Mouse (Mus musculus) MEL (cell line): Measurements from ENCODE around the gene Zbtb7b.

Experiments
- CTCF ChIP-seq, 3 experiments: IDR thresholded peaks in 2 of 3; conservative IDR thresholded peaks in 1 of 3; 2 replicates each; pipeline ENCODE4 v1.5.1; 2011 to 2012; ENCODE audit warnings: low read length in 3 of 3, low read depth in 2 of 3, mild to moderate bottlenecking in 2 of 3, improper control_type of control experiment in 1 of 3, inconsistent platforms in 1 of 3, mixed read lengths in 1 of 3, moderate library complexity in 1 of 3; ENCODE audit not compliant: control insufficient read depth in 1 of 3, insufficient read depth in 1 of 3, poor library complexity in 1 of 3, severe bottlenecking in 1 of 3
- GATA1 ChIP-seq: IDR thresholded peaks from 2 replicates; pipeline ENCODE4 v1.6.1; 2011; ENCODE audit warnings: low read depth, low read length, improper control_type of control experiment
- MXI1 ChIP-seq: IDR thresholded peaks from 2 replicates; pipeline ENCODE4 v1.6.1; 2011; ENCODE audit warnings: mild to moderate bottlenecking, low read depth, low read length, improper control_type of control experiment
- MYB ChIP-seq: IDR thresholded peaks from 2 replicates; pipeline ENCODE4 v1.6.1; 2011; ENCODE audit warnings: mild to moderate bottlenecking, low read depth, low read length, improper control_type of control experiment
- MYC ChIP-seq: IDR thresholded peaks from 2 replicates; pipeline ENCODE4 v1.6.1; 2011; ENCODE audit warnings: low read depth, mild to moderate bottlenecking, low read length, improper control_type of control experiment, moderate library complexity
- POLR2A ChIP-seq, 2 experiments: IDR thresholded peaks; 2 replicates each; pipeline ENCODE4 v1.6.1; 2011 to 2012; ENCODE audit warnings: low read length in 2 of 2, mild to moderate bottlenecking in 2 of 2, control low read depth in 1 of 2, improper control_type of control experiment in 1 of 2, low read depth in 1 of 2, moderate library complexity in 1 of 2; ENCODE audit not compliant: control insufficient read depth in 1 of 2, insufficient read depth in 1 of 2, poor library complexity in 1 of 2
- POLR2AphosphoS2 ChIP-seq: IDR thresholded peaks from 2 replicates; pipeline ENCODE4 v1.6.1; 2011; ENCODE audit warnings: low read length, improper control_type of control experiment
- POLR2AphosphoS5 ChIP-seq: IDR thresholded peaks from 2 replicates; pipeline ENCODE4 v1.6.1; 2012; ENCODE audit warnings: low read depth, borderline replicate concordance, mild to moderate bottlenecking, inconsistent platforms, low read length, moderate library complexity, mixed read lengths
- TAL1 ChIP-seq: IDR thresholded peaks from 2 replicates; pipeline ENCODE4 v1.6.1; 2012; ENCODE audit warnings: mild to moderate bottlenecking, inconsistent platforms, low read length, moderate library complexity, mixed read lengths
- ZNF384 ChIP-seq: IDR thresholded peaks from 2 replicates; pipeline ENCODE4 v1.6.1; 2012; ENCODE audit warnings: low read depth, mild to moderate bottlenecking, inconsistent platforms, low read length, improper control_type of control experiment

GRCm38 (mm10) chr3:89395419-89395805 is 836 bp upstream of the Zbtb7b start:
- TF ChIP-seq CTCF (IDR thresholded peaks at IDR 0.05 in 2 of 3, conservative IDR thresholded peaks at IDR 0.05 in 1 of 3; ENCODE audit: control insufficient read depth in 1 of 3, insufficient read depth in 1 of 3, low read depth in 2 of 3, low read length in 3 of 3, poor library complexity in 1 of 3, severe bottlenecking in 1 of 3) (no peak), MXI1 (no peak), POLR2A (IDR thresholded peaks at IDR 0.05; ENCODE audit: control insufficient read depth in 1 of 2, insufficient read depth in 1 of 2, low read depth in 1 of 2, low read length in 2 of 2, poor library complexity in 1 of 2) (no peak), ZNF384 (no peak), GATA1 (no peak), TAL1 (no peak), POLR2AphosphoS2 (no peak), POLR2AphosphoS5 (no peak), MYC (no peak), MYB (no peak; the same call in 1 of the 2 replicates)
